Mouse (Mus musculus) midbrain, embryonic 16.5 days (tissue): ENCODE measurements at regions not wholly inside any gene's neighbourhood (a gene's known extent, or its start where the extent isn't known, plus 50 kb on each side); places are given as distances from the start of the nearest gene placed in this dataset.

Experiments used
- ATAC-seq: fragments of 200-750 bp; cut with Nextera tagmentation; 2 replicates; pipeline ENCODE4 v1.8.0; 2017; ENCODE audit warnings: moderate TSS enrichment
- H3K27ac ChIP-seq: fragments of 300-500 bp; sonication (generic); 2 replicates; pipeline ENCODE4 v1.5.1; 2014; ENCODE audit warnings: mild to moderate bottlenecking, low read length, mixed read lengths
- H3K27me3 ChIP-seq: fragments of 300-500 bp; sonication (generic); 2 replicates; pipeline ENCODE4 v1.6.1; 2014; ENCODE audit warnings: low read depth, low read length, mixed read lengths; ENCODE audit not compliant: control insufficient read depth, insufficient read depth
- H3K36me3 ChIP-seq: fragments of 300-500 bp; sonication (generic); 2 replicates; pipeline ENCODE4 v1.6.1; 2014; ENCODE audit warnings: mild to moderate bottlenecking, low read length, moderate library complexity, mixed read lengths; ENCODE audit not compliant: control insufficient read depth, insufficient read depth
- H3K4me1 ChIP-seq: fragments of 300-500 bp; sonication (generic); 2 replicates; pipeline ENCODE4 v1.6.1; 2014; ENCODE audit warnings: mild to moderate bottlenecking, low read length, mixed read lengths; ENCODE audit not compliant: control insufficient read depth, insufficient read depth
- H3K4me2 ChIP-seq: fragments of 300-500 bp; sonication (generic); 2 replicates; pipeline ENCODE4 v1.6.1; 2014; ENCODE audit warnings: mild to moderate bottlenecking, low read length, mixed read lengths
- H3K4me3 ChIP-seq: fragments of 300-500 bp; sonication (generic); 2 replicates; pipeline ENCODE4 v1.5.1; 2014; ENCODE audit warnings: low read depth, mild to moderate bottlenecking, low read length, moderate library complexity, mixed read lengths
- H3K9ac ChIP-seq: fragments of 300-500 bp; sonication (generic); 2 replicates; pipeline ENCODE4 v1.6.1; 2014; ENCODE audit warnings: low read depth, low read length, mixed read lengths
- H3K9me3 ChIP-seq: fragments of 300-500 bp; sonication (generic); replicated peaks from 2 replicates; pipeline ENCODE4 v1.6.1; 2014; ENCODE audit warnings: mild to moderate bottlenecking, low read length, mixed read lengths; ENCODE audit not compliant: control insufficient read depth, poor library complexity, severe bottlenecking
- WGBS: fragments of 180-500 bp; shearing (Covaris S2); extraction: QIAGEN DNeasy Blood & Tissue Kit; methylation state at CpG from one replicate; pipeline ENCODE4 v1.1.7; 2014; 5-methylcytosine and 5-hydroxymethylcytosine counted together

DNA sequence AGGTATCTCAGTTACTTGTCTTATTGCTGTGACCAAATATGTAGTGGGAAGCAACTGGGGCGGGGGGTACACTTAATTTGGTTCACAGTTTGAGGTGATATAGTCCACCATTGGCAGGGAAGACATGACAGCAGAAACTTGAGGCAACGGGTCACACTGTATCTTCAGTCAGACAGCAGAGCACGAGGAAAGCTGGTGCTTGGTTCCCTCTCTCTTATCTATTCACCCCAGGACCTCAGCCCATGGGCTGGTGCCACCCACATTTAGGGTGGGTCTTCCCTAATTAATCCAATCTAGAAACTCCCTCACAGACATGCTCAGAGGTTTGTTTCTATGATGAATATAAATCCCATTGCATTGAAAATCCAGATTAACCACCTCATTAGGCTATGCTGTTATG lies 56.5 kb downstream of the Otud1 start:
- Histone ChIP-seq H3K4me1 (peaks cover 5% of the 10 kb centered on the region; the same call in 1 of the 2 replicates), H3K36me3 (no peaks in the 10 kb centered on the region), H3K9ac (no peak overlapping the region), H3K27me3 (no peaks in the 10 kb centered on the region), H3K4me2 (no peak overlapping the region), H3K9me3 (no peaks in the 10 kb centered on the region), H3K27ac (no peak overlapping the region), H3K4me3 (no peak overlapping the region)
- WGBS: 67% methylated on average over 3 of the region's 3 CpGs
- no peak for ATAC-seq

DNA sequence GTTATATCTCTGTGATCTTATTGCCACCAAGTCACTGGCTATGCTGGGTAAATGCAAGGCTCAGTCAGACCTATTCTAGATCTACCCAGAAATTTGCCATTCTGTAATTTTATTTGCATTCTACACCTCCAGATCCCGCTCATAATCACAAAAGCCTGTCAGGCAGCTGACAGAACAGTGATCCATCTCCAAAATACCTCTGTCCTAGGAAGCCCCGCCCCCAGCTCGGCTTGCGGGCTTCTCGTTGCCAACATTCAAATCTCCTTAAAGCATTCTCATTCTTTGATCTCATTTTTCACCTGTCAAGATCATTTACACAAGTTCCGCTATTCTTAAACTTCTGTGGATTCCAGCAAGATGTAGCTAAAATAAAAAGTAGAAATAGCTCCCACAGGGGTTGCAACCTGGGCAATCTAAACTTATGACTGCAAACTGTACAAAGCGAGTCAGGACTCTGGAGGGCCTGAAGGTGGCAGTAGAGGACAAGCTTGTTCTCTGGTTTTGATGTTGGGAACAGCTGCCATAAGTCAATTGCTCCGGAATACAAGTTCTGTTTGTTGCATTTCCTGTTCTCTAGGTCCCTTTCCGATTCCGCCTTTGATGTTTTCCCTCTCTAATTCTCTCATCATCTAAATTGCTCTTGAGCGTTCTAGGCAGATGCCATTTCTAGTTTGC lies 58.1 kb downstream of the Otud1 start:
- Histone ChIP-seq H3K9me3 (no peaks in the 10 kb centered on the region), H3K4me1 (peaks cover 5% of the 10 kb centered on the region; the same call in 1 of the 2 replicates), H3K36me3 (no peaks in the 10 kb centered on the region), H3K27ac (no peak overlapping the region), H3K4me2 (peak overlapping the region; percentile 54), H3K9ac (no peak overlapping the region), H3K4me3 (peak overlapping the region; percentile 29), H3K27me3 (no peaks in the 10 kb centered on the region)
- ATAC-seq: peak; percentile 97
- WGBS: 25% methylated on average over 11 of the region's 11 CpGs

DNA sequence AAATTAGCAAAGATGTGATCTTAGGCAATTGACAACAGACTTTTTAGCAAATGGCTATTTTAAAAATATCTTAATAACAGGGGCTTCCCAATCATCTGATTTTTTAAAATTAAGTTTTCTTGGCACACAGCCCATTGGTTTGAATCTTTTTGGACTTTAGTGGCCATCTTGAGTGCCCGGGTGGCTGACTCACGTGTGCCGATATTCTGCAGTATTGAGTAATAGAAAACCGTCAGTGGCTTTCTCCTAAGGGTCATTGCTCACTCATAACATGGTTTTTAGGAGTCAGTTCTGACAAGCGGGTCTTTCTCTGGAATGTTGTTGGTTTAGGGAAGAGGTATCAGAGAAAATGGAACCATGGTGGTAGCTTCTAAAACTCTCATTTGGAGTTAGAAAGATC lies 58.8 kb downstream of the Otud1 start:
- no peak for ATAC-seq

DNA sequence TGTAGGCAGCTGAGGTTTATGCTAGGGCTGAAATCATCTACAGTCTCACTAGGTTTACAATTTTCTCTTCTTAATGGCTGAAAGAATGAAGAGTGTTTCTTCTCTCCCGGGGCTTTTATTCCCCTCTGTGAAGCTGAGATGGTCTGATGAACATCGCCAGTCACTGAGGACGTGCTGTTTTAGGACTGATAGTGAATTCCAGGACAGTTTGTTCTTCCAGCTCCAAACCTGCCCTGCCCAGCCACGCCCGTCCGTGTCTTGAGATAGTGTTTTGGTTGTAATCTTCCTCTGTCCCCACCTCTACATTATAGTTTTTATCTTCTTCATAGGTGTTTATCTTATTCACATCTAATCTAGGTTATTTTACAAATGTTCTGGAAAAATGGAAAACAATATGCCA lies 68.5 kb downstream of the Otud1 start:
- no peaks in the 10 kb centered on the region for H3K4me1 ChIP-seq
- H3K27me3 ChIP-seq: no peaks in the 10 kb centered on the region
- no peaks in the 10 kb centered on the region for H3K36me3 ChIP-seq
- H3K9ac ChIP-seq: no peak overlapping the region
- no peak overlapping the region for H3K27ac ChIP-seq
- WGBS: 92% methylated on average over 6 of the region's 6 CpGs
- no peak overlapping the region for H3K4me3 ChIP-seq
- H3K4me2 ChIP-seq: no peak overlapping the region
- ATAC-seq: no peak
- no peaks in the 10 kb centered on the region for H3K9me3 ChIP-seq

More for the DNA sequence above, 58.8 kb downstream of the Otud1 start:
- H3K4me3 ChIP-seq: no peak overlapping the region
- peaks cover 5% of the 10 kb centered on the region; the same call in 1 of the 2 replicates for H3K4me1 ChIP-seq
- H3K4me2 ChIP-seq: no peak overlapping the region
- no peak overlapping the region for H3K9ac ChIP-seq
- H3K36me3 ChIP-seq: no peaks in the 10 kb centered on the region
- H3K27me3 ChIP-seq: no peaks in the 10 kb centered on the region
- H3K9me3 ChIP-seq: no peaks in the 10 kb centered on the region
- whole genome bisulfite sequencing: 94% methylated on average over 5 of the region's 5 CpGs
- H3K27ac ChIP-seq: no peak overlapping the region

- Histone ChIP-seq H3K4me1 (no peaks in the 10 kb centered on the region), H3K4me2 (no peak overlapping the region), H3K9ac (no peak overlapping the region), H3K27ac (no peak overlapping the region), H3K36me3 (no peaks in the 10 kb centered on the region), H3K9me3 (no peaks in the 10 kb centered on the region), H3K4me3 (no peak overlapping the region), H3K27me3 (no peaks in the 10 kb centered on the region)
- WGBS: 10% methylated on average over 9 of the region's 9 CpGs
- no peak for ATAC-seq
Observed at GRCm38 (mm10) chr2:19726904-19727303, 69.4 kb downstream of the Otud1 start.

GRCm38 (mm10) chr2:19732922-19733859 lies 75.6 kb downstream of the Otud1 start:
- Histone ChIP-seq H3K9ac (no peak overlapping the region), H3K9me3 (no peaks in the 10 kb centered on the region), H3K27ac (no peak overlapping the region), H3K4me2 (no peak overlapping the region), H3K27me3 (no peaks in the 10 kb centered on the region), H3K4me3 (no peak overlapping the region), H3K36me3 (no peaks in the 10 kb centered on the region), H3K4me1 (no peaks in the 10 kb centered on the region)
- ATAC-seq: no peak
- 83% methylated on average over 12 of the region's 12 CpGs for whole genome bisulfite sequencing

DNA sequence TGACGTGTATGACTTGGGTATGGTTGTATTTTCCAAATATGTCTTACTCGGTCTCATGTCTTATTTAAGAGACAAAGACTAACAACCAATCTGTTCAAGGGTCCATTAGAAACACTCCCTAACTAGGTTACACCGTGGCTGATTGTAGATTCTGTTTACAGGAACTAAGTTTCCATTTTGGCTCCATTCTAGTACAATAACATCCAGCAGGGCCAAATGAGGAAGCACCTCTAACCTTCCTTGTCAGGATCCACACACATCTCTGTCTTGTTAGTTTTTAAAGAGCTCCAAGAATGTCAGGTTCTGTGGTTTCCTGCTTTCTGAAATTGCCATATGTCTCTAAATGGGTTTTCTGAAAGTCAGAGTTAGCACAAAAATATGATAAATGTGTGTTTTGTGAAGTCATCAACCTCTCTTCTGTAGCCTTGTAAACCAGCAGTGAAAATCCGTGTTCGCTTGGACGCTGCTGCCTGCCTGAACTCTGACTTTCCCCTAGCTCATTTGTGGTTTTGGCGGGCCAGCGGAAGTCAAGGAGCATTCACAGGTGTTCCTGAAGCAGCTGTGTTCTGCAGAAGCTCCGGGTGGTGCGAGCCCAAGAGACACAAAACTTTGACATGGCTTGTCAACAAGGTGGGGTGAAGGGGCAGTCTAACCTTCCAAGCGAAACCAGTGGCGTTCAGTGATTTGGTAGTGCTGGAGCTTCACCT lies 76.8 kb downstream of the Otud1 start:
- no peaks in the 10 kb centered on the region for H3K9me3 ChIP-seq
- no peaks in the 10 kb centered on the region for H3K27me3 ChIP-seq
- WGBS: 85% methylated on average over 12 of the region's 12 CpGs

DNA sequence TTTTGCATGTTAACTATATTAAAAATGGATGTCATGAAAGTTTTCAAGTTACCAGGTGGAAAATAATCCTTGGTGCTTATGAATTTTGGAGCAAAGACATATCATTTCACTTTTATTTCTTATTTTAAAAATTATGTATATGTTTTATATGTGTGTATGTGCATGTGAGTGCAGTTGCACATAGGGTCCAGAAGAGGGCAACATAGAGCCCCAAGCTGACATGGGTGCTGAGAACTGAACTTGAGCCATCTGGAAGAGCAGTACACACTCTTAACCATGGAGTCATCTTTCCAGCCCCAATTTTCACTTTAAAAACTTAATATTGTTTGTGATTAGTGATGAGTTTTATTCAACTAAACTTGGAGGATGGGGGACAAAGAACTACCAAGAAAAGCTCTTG lies 84.0 kb downstream of the Otud1 start:
- no peak overlapping the region for H3K9ac ChIP-seq
- H3K9me3 ChIP-seq: no peaks in the 10 kb centered on the region
- no peak overlapping the region for H3K4me2 ChIP-seq
- no peak for ATAC-seq
- H3K27me3 ChIP-seq: no peaks in the 10 kb centered on the region
- no peaks in the 10 kb centered on the region for H3K4me1 ChIP-seq
- H3K36me3 ChIP-seq: no peaks in the 10 kb centered on the region
- H3K27ac ChIP-seq: no peak overlapping the region
- H3K4me3 ChIP-seq: no peak overlapping the region

More for the DNA sequence above, 76.8 kb downstream of the Otud1 start:
- no peak overlapping the region for H3K4me3 ChIP-seq
- H3K27ac ChIP-seq: no peak overlapping the region
- no peak for ATAC-seq
- no peak overlapping the region for H3K4me2 ChIP-seq
- no peaks in the 10 kb centered on the region for H3K4me1 ChIP-seq
- no peaks in the 10 kb centered on the region for H3K36me3 ChIP-seq
- no peak overlapping the region for H3K9ac ChIP-seq
